Mouse (Mus musculus): ENCODE results near the gene Pgm2.

DNA sequence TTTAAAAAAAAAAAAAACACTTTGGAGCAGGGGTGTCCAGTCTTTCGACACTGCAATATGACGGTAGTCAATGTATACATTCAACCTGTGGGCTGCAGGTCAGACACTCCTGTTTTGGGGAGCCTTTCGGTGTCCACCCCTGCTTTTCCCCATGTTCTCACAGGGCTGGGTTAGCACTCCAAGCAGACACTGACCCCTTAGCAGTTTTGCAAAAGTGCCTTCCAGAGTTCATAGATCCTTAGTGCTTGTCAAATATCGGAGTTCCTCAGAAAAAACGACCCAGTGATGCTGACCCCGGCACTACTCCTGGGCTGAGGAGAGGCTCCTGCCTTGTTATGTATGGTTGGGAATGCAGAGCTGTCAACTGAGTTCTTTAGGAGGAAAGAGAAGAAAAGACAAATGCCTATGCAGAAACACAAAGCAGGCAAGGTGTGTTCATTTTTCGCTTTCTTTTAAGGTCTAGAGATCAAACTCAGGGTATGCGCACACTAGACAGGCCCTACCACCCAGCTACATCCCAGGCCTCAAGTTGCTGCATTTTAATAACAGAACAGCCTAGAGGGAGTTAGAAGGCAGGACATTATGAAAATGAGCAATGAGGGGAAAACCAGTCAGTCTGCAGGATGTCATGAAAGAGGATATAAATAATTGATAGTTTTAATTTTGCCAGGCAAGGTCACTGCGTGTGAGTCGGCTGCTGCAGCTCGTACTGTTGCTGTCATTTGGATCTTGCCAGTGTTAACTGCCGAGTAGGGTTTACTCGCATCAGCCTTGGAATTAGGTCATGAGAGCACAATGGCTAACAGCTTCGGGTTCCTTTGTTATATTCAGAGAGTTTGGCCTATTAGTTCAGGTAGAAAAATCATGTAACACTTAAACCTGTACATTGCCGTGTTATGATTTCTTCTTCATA is 9.0 kb upstream of the Pgm2 start:
- TF ChIP-seq EP300 (IDR thresholded peaks at IDR 0.05; ENCODE audit: low read depth) (no peak), CTCF (IDR thresholded peaks at IDR 0.05; ENCODE audit: low read depth) (no peak)

All from heart, postnatal 0 days (tissue).